Mouse (Mus musculus): ENCODE results near the gene Slc25a54. TPM values are rescaled to one million over a fixed set of nuclear protein-coding genes. Genes with fewer than 3 reads are reported as not detected.

Slc25a54 gene
- polyA plus RNA-seq, 1 experiment from 2014 or later = not detected

GRCm38 (mm10) chr3:109134036-109134435 lies 53.8 kb downstream of the Slc25a54 start:
- no peak for TF ChIP-seq EP300 (IDR thresholded peaks at IDR 0.05; ENCODE audit: low read depth)
- TF ChIP-seq CTCF (IDR thresholded peaks at IDR 0.05; ENCODE audit: low read depth) = no peak
- WGBS (ENCODE audit: insufficient replicate concordance) = 93% methylated on average over 15 of the region's 15 CpGs
- H3K4me2 ChIP-seq (ENCODE audit: low read depth, low read length) = no peak overlapping the region
- no peaks in the 10 kb centered on the region; the same call in 1 of the 2 replicates for H3K36me3 ChIP-seq (replicated peaks; ENCODE audit: insufficient read depth, low read length)
- no peak for DNase-seq
- ATAC-seq = no peak
- no peaks in the 10 kb centered on the region for H3K9me3 ChIP-seq (ENCODE audit: low read length)
- H3K4me3 ChIP-seq (ENCODE audit: low read depth, low read length) = no peak overlapping the region
- no peaks in the 10 kb centered on the region for H3K27me3 ChIP-seq (ENCODE audit: insufficient read depth, low read length)
- H3K27ac ChIP-seq (ENCODE audit: low read depth) = no peak overlapping the region
- H3K4me1 ChIP-seq (ENCODE audit: insufficient read depth) = no peaks in the 10 kb centered on the region
- no peak overlapping the region for H3K9ac ChIP-seq (replicated peaks)

DNA sequence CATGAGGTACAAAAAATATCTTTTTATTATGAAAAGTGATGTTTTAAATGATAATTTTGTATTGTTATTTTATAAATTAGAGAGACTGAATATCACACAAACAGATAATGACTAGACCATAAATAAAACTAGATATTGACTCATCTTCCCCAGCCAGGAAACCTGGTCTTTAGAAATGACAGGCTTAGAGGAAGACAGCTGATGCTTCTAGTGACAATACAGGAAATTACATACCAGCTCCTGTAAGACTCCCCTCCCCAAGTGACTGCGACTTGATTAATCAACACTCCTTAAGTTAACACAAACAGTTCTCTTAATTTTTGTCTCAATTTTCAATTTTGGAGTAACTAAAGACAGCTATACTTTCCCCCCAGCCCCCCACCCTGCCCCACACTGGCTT lies 55.1 kb downstream of the Slc25a54 start:
- Histone ChIP-seq H3K4me1 (ENCODE audit: insufficient read depth) (no peaks in the 10 kb centered on the region), H3K4me2 (ENCODE audit: low read depth, low read length) (no peak overlapping the region), H3K27ac (ENCODE audit: low read depth) (no peak overlapping the region), H3K4me3 (ENCODE audit: low read depth, low read length) (no peak overlapping the region), H3K27me3 (ENCODE audit: insufficient read depth, low read length) (no peaks in the 10 kb centered on the region), H3K36me3 (replicated peaks; ENCODE audit: insufficient read depth, low read length) (no peaks in the 10 kb centered on the region; the same call in 1 of the 2 replicates), H3K9me3 (ENCODE audit: low read length) (no peaks in the 10 kb centered on the region), H3K9ac (replicated peaks) (no peak overlapping the region)
- DNase-seq (no peak), ATAC-seq (no peak)
- WGBS (ENCODE audit: insufficient replicate concordance) = 39% methylated on average over 1 of the region's 1 CpGs
- TF ChIP-seq EP300 (IDR thresholded peaks at IDR 0.05; ENCODE audit: low read depth) (no peak), CTCF (IDR thresholded peaks at IDR 0.05; ENCODE audit: low read depth) (no peak)

GRCm38 (mm10) chr3:109152561-109152960 lies 72.3 kb downstream of the Slc25a54 start:
- no peaks in the 10 kb centered on the region for H3K4me1 ChIP-seq (ENCODE audit: insufficient read depth)
- H3K9ac ChIP-seq (replicated peaks) = no peak overlapping the region
- DNase-seq (no peak), ATAC-seq (no peak)
- TF ChIP-seq EP300 (IDR thresholded peaks at IDR 0.05; ENCODE audit: low read depth) (no peak), CTCF (IDR thresholded peaks at IDR 0.05; ENCODE audit: low read depth) (no peak)
- H3K4me3 ChIP-seq (ENCODE audit: low read depth, low read length) = no peak overlapping the region
- no peak overlapping the region for H3K4me2 ChIP-seq (ENCODE audit: low read depth, low read length)
- no peaks in the 10 kb centered on the region for H3K9me3 ChIP-seq (ENCODE audit: low read length)
- H3K27me3 ChIP-seq (ENCODE audit: insufficient read depth, low read length) = no peaks in the 10 kb centered on the region
- WGBS (ENCODE audit: insufficient replicate concordance) = 89% methylated on average over 4 of the region's 4 CpGs
- H3K27ac ChIP-seq (ENCODE audit: low read depth) = no peak overlapping the region
- no peaks in the 10 kb centered on the region for H3K36me3 ChIP-seq (replicated peaks; ENCODE audit: insufficient read depth, low read length)

DNA sequence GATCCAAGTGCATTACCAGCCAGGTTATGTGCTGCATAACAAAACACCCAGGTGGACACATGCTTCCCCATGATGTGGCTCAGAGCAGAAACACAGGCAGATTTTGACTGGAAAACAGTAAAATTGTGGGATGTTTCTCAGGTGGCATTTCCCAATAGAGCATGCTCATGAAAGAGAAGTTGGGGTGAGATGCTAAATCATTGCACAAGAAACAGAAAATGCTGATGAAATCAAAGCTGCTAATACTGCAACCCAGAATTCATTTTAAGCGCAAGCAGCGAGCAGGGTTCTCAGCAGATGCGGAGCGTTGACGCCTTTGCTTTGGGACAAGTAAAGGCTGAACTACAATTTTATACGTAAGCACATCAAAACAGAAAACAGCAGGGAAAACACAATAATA lies 73.1 kb downstream of the Slc25a54 start:
- TF ChIP-seq CTCF (IDR thresholded peaks at IDR 0.05; ENCODE audit: low read depth) (no peak), EP300 (IDR thresholded peaks at IDR 0.05; ENCODE audit: low read depth) (no peak)
- H3K27me3 ChIP-seq (ENCODE audit: insufficient read depth, low read length) = no peaks in the 10 kb centered on the region
- 79% methylated on average over 6 of the region's 6 CpGs for WGBS (ENCODE audit: insufficient replicate concordance)
- no peak overlapping the region for H3K27ac ChIP-seq (ENCODE audit: low read depth)
- no peak for DNase-seq
- ATAC-seq = no peak
- H3K9me3 ChIP-seq (ENCODE audit: low read length) = no peaks in the 10 kb centered on the region
- no peak overlapping the region for H3K4me3 ChIP-seq (ENCODE audit: low read depth, low read length)
- no peak overlapping the region for H3K4me2 ChIP-seq (ENCODE audit: low read depth, low read length)
- no peaks in the 10 kb centered on the region for H3K36me3 ChIP-seq (replicated peaks; ENCODE audit: insufficient read depth, low read length)
- H3K9ac ChIP-seq (replicated peaks) = no peak overlapping the region
- no peaks in the 10 kb centered on the region for H3K4me1 ChIP-seq (ENCODE audit: insufficient read depth)

- 59% methylated on average over 4 of the region's 4 CpGs for WGBS (ENCODE audit: insufficient replicate concordance)
- no peak overlapping the region for H3K27ac ChIP-seq (ENCODE audit: low read depth)
- no peak overlapping the region for H3K4me3 ChIP-seq (ENCODE audit: low read depth, low read length)
- H3K4me2 ChIP-seq (ENCODE audit: low read depth, low read length) = no peak overlapping the region
- TF ChIP-seq CTCF (IDR thresholded peaks at IDR 0.05; ENCODE audit: low read depth) = no peak
- no peak for TF ChIP-seq EP300 (IDR thresholded peaks at IDR 0.05; ENCODE audit: low read depth)
- no peaks in the 10 kb centered on the region for H3K9me3 ChIP-seq (ENCODE audit: low read length)
- no peaks in the 10 kb centered on the region for H3K4me1 ChIP-seq (ENCODE audit: insufficient read depth)
- DNase-seq = no peak
- no peak for ATAC-seq
- no peaks in the 10 kb centered on the region for H3K27me3 ChIP-seq (ENCODE audit: insufficient read depth, low read length)
- no peak overlapping the region for H3K9ac ChIP-seq (replicated peaks)
- no peaks in the 10 kb centered on the region; the same call in 1 of the 2 replicates for H3K36me3 ChIP-seq (replicated peaks; ENCODE audit: insufficient read depth, low read length)
These were observed 75.8 kb downstream of the Slc25a54 start for GRCm38 (mm10) chr3:109155926-109156669.

GRCm38 (mm10) chr3:109157481-109157880 lies 77.2 kb downstream of the Slc25a54 start:
- Histone ChIP-seq H3K4me1 (ENCODE audit: insufficient read depth) (no peaks in the 10 kb centered on the region), H3K4me3 (ENCODE audit: low read depth, low read length) (no peak overlapping the region), H3K4me2 (ENCODE audit: low read depth, low read length) (no peak overlapping the region), H3K9me3 (ENCODE audit: low read length) (no peaks in the 10 kb centered on the region), H3K27me3 (ENCODE audit: insufficient read depth, low read length) (no peaks in the 10 kb centered on the region), H3K27ac (ENCODE audit: low read depth) (no peak overlapping the region), H3K9ac (replicated peaks) (no peak overlapping the region), H3K36me3 (replicated peaks; ENCODE audit: insufficient read depth, low read length) (no peaks in the 10 kb centered on the region; the same call in 1 of the 2 replicates)
- ATAC-seq (no peak), DNase-seq (no peak)
- 86% methylated on average over 3 of the region's 3 CpGs for WGBS (ENCODE audit: insufficient replicate concordance)
- TF ChIP-seq CTCF (IDR thresholded peaks at IDR 0.05; ENCODE audit: low read depth) (no peak), EP300 (IDR thresholded peaks at IDR 0.05; ENCODE audit: low read depth) (no peak)
